Comparison of ENCODE assay signal across 20 mouse cellular contexts in genomic region chr13:15513114-15513513, GRCm38 (mm10). TPM values are rescaled to one million over a fixed set of nuclear protein-coding genes. Genes with fewer than 3 reads are reported as not detected.
"Had no signal": no experiment of that assay in that cellular context is flagged by ENCODE, and none has a peak within 500 bp of the region (broad histone marks: within the 10 kb centered on the region; RNA-seq: fewer than 3 reads in every experiment).

No protein-coding gene starts in this region.

- H3K4me2 ChIP-seq: limb, embryonic 12.5 days; liver, embryonic 15.5 days; lung, embryonic 14.5 days; midbrain, embryonic 11.5 days; neural tube, embryonic 12.5 days; stomach, embryonic 15.5 days had no signal

- H3K27me3 ChIP-seq: limb, embryonic 12.5 days; liver, embryonic 15.5 days; megakaryocyte, embryonic 14.5 days; neural tube, embryonic 12.5 days; stomach, embryonic 15.5 days had no signal

- H3K27ac ChIP-seq: liver, embryonic 15.5 days; macrophage; neural tube, embryonic 12.5 days; stomach, embryonic 15.5 days had no signal

- H3K4me3 ChIP-seq: limb, embryonic 12.5 days; liver, embryonic 15.5 days; megakaryocyte, embryonic 14.5 days; neural tube, embryonic 12.5 days; stomach, embryonic 15.5 days had no signal

- H3K9ac ChIP-seq: limb, embryonic 12.5 days; liver, embryonic 15.5 days; lung, embryonic 14.5 days; neural tube, embryonic 12.5 days; stomach, embryonic 15.5 days had no signal

- H3K4me1 ChIP-seq: liver, embryonic 15.5 days; megakaryocyte, embryonic 14.5 days had no signal

- H3K9me3 ChIP-seq: limb, embryonic 12.5 days; liver, embryonic 15.5 days; neural tube, embryonic 12.5 days; stomach, embryonic 15.5 days had no signal

- DNase-seq: kidney, adult 8-10 months; kidney, postnatal 25 days; layer of hippocampus, adult 9-11 months; layer of hippocampus, postnatal 36 days; lung, embryonic 14.5 days; lung, postnatal 10 days; retina, postnatal 1 day; right cerebral cortex, postnatal 4 days; spleen, adult 18-20 months; thymus, adult 2 months; thymus, postnatal 25 days had no signal

- H3K36me3 ChIP-seq: limb, embryonic 12.5 days; liver, embryonic 15.5 days; neural tube, embryonic 12.5 days; stomach, embryonic 15.5 days had no signal

RNA-seq across cellular contexts. Expression of gene Gli3, which starts 50.1 kb away (rescaled TPM):
- total RNA-seq: monocyte, adult 5-6 weeks; neutrophil, adult 5-6 weeks had no signal
- polyA plus RNA-seq: macrophage had no signal
